Mouse (Mus musculus) neutrophil, adult 59 days (primary cell): ENCODE results near the gene Ccdc117. TPM values are rescaled to one million over a fixed set of nuclear protein-coding genes. Genes with fewer than 3 reads are reported as not detected.

ENCODE experiments used
- total RNA-seq, 2 experiments: library from RNA; stranded (reverse); gene quantifications; 1 replicate in 1 of 2; 2 replicates in 1 of 2; pipeline ENCODE4 v1.2.4; 2023

Ccdc117 gene
- 10 to 100 TPM; 11.8 to 12.9 TPM for total RNA-seq

DNA sequence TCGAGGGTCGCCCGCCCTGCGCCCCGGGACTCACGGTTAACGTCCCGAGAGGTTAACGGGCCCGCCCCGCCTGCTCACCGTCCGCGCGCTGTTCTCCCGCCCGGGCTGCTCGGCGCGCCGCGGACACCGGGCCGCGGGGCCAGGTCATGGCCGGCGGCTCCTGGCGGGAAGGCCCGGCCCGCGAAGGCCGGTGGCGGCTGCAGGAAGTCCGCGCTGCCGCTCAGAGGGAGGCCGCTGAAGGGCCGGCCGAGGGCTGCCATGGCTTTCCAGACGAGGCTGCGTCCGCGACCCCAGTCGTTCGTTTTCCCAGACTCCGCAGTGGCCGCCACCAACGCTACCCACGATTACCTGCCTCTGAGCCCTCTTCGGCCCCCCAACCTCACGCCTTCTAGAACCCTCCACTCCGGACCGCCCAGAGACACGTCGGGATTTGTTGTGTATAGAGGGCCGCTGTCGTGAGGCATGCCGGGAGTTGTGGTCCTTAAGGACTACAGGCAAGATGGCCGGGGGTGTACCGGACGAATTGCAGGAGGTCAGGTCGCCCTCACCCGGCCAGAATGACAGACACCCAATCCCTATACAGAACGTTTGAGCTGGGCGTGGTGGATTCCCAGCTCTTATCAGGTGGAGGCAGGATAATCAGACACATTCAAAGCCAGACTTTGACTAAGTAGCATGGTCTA is at the start of gene Ccdc117:
Ccdc117 (minus strand) TSS at position 389 of the 683 bp plus-strand sequence.

DNA sequence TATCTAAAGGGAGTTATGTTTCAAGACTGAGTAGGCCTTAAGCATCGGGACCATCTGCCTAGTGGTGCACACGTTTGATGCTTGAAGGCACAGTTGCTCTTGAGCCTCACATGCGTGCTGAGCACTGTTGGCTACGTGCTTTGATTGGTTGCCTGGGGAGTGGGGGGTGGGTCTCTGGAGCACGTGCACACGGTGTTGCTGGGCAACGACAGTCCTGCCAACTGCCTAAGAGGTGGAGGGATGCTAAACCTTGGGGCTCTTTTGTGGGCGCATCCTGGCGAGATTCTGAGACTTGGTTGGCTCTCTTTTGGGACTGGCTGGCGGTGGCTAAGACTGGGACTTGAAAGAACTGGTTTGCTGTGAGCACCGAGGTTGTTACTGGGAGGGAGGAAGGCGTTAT is 27.5 kb upstream of the Ccdc117 start, which contains the start of gene Ankrd36:
Ankrd36 (plus strand) TSS at position 211 of the 400 bp plus-strand sequence.

DNA sequence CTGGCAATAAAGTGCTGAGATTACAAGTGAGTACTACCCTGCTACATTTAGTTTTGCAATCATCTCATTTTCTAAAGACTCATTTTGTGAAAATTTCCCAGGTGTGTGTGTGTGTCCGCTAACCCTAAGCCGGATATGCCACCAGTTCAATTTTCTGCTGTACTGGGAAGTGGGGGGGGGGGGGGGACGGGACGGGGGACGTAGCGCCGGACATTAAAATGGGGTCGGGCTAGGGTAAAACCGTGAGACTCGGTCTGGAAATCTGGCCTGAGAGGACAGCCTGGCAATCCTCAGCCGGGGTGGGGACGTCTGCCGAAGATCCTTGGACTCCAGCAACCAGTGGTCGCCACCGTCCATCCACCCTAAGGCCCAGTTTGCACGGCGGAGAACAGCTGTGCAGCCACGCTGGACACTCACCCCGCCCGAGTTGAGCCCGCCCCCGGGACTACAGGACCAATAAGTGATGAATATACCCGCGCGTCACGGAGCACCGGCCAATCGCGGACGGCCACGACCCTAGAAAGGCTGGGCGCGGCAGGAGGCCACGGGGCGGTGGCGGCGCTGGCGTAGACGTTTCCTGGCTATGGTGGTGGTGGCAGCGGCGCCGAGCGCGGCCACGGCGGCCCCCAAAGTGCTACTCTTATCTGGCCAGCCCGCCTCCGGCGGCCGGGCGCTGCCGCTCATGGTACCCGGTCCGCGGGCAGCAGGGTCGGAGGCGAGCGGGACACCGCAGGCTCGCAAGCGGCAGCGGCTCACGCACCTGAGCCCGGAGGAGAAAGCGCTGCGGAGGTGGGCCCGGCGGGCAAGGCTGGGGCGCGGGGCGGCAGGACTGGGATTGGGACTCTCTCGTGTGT is 21.3 kb downstream of the Ccdc117 start, which contains the start of gene Xbp1:
Xbp1 (plus strand) TSS at position 248 of the 854 bp plus-strand sequence.

Other genes starting within 250 kb of the Ccdc117 start
- 1 to 10 TPM; 2.1 to 2.3 TPM for gene Znrf3, start 97.3 kb downstream of the Ccdc117 start, total RNA-seq
- gene Xbp1, start 21.5 kb downstream of the Ccdc117 start, total RNA-seq, result 100 to 1,000 TPM; 145 to 154 TPM
- not detected for gene Ankrd36, start 27.5 kb upstream of the Ccdc117 start, total RNA-seq
- 10 to 100 TPM; 31.1 to 41.0 TPM for gene Mrps24, start 173.5 kb upstream of the Ccdc117 start, total RNA-seq
- gene Urgcp, start 220.2 kb upstream of the Ccdc117 start, total RNA-seq, result 10 to 100 TPM; 11.6 to 14.5 TPM
- 100 to 1,000 TPM; 181 to 182 TPM for gene Dbnl, start 246.3 kb upstream of the Ccdc117 start, total RNA-seq